Mouse (Mus musculus): ENCODE measurements around the gene Rfx2. TPM values are rescaled to one million over a fixed set of nuclear protein-coding genes. Genes with fewer than 3 reads are reported as not detected.

The Rfx2 gene
- polyA plus RNA-seq, 1 experiment from 2014 or later, result 4.4 TPM

- ATAC-seq (ENCODE audit: low FRiP score, low TSS enrichment), result no peak
- Histone ChIP-seq H3K27ac (ENCODE audit: low read length) (no peak overlapping the region), H3K4me2 (replicated peaks; ENCODE audit: low read depth, low read length) (no peak overlapping the region), H3K9ac (replicated peaks; ENCODE audit: low read length) (no peak overlapping the region), H3K27me3 (ENCODE audit: insufficient read depth, low read length) (no peaks in the 10 kb centered on the region), H3K4me1 (ENCODE audit: insufficient read depth, low read length) (no peaks in the 10 kb centered on the region), H3K9me3 (ENCODE audit: low read length) (peaks cover 6% of the 10 kb centered on the region; the same call in 1 of the 2 replicates), H3K4me3 (ENCODE audit: low read length) (no peak overlapping the region), H3K36me3 (ENCODE audit: insufficient read depth, low read length) (no peaks in the 10 kb centered on the region)
- 55% methylated on average over 9 of the region's 9 CpGs for WGBS
These were observed 38.7 kb upstream of the Rfx2 start for GRCm38 (mm10) chr17:56869481-56869977.

- no peaks in the 10 kb centered on the region for H3K27me3 ChIP-seq (ENCODE audit: insufficient read depth, low read length)
- H3K4me3 ChIP-seq (ENCODE audit: low read length), result no peak overlapping the region
- H3K9me3 ChIP-seq (ENCODE audit: low read length), result peaks cover 6% of the 10 kb centered on the region; the same call in 1 of the 2 replicates
- 83% methylated on average over 7 of the region's 7 CpGs for WGBS
- no peak overlapping the region for H3K27ac ChIP-seq (ENCODE audit: low read length)
- H3K36me3 ChIP-seq (ENCODE audit: insufficient read depth, low read length), result no peaks in the 10 kb centered on the region
- no peak overlapping the region for H3K9ac ChIP-seq (replicated peaks; ENCODE audit: low read length)
- H3K4me1 ChIP-seq (ENCODE audit: insufficient read depth, low read length), result no peaks in the 10 kb centered on the region
- ATAC-seq (ENCODE audit: low FRiP score, low TSS enrichment), result no peak
- no peak overlapping the region for H3K4me2 ChIP-seq (replicated peaks; ENCODE audit: low read depth, low read length)
These were observed 35.3 kb upstream of the Rfx2 start for GRCm38 (mm10) chr17:56866071-56866470.

- Histone ChIP-seq H3K9ac (replicated peaks; ENCODE audit: low read length) (no peak overlapping the region), H3K27me3 (ENCODE audit: insufficient read depth, low read length) (no peaks in the 10 kb centered on the region), H3K9me3 (ENCODE audit: low read length) (no peaks in the 10 kb centered on the region), H3K4me2 (replicated peaks; ENCODE audit: low read depth, low read length) (no peak overlapping the region), H3K4me3 (ENCODE audit: low read length) (no peak overlapping the region), H3K36me3 (ENCODE audit: insufficient read depth, low read length) (no peaks in the 10 kb centered on the region), H3K4me1 (ENCODE audit: insufficient read depth, low read length) (no peaks in the 10 kb centered on the region), H3K27ac (ENCODE audit: low read length) (no peak overlapping the region)
- ATAC-seq (ENCODE audit: low FRiP score, low TSS enrichment), result peak; percentile 47; the same call in 1 of the 2 replicates
- 46% methylated on average over 3 of the region's 3 CpGs for WGBS
These were observed 30.4 kb upstream of the Rfx2 start for GRCm38 (mm10) chr17:56861197-56861596.

GRCm38 (mm10) chr17:56858922-56859321 lies 28.1 kb upstream of the Rfx2 start:
- no peak overlapping the region for H3K4me2 ChIP-seq (replicated peaks; ENCODE audit: low read depth, low read length)
- no peaks in the 10 kb centered on the region for H3K27me3 ChIP-seq (ENCODE audit: insufficient read depth, low read length)
- no peak overlapping the region for H3K27ac ChIP-seq (ENCODE audit: low read length)
- H3K9me3 ChIP-seq (ENCODE audit: low read length), result no peaks in the 10 kb centered on the region
- no peak for ATAC-seq (ENCODE audit: low FRiP score, low TSS enrichment)
- H3K4me1 ChIP-seq (ENCODE audit: insufficient read depth, low read length), result no peaks in the 10 kb centered on the region
- 47% methylated on average over 7 of the region's 7 CpGs for WGBS
- no peak overlapping the region for H3K4me3 ChIP-seq (ENCODE audit: low read length)
- no peaks in the 10 kb centered on the region for H3K36me3 ChIP-seq (ENCODE audit: insufficient read depth, low read length)
- no peak overlapping the region for H3K9ac ChIP-seq (replicated peaks; ENCODE audit: low read length)

- Histone ChIP-seq H3K9me3 (ENCODE audit: low read length) (no peaks in the 10 kb centered on the region), H3K27me3 (ENCODE audit: insufficient read depth, low read length) (no peaks in the 10 kb centered on the region), H3K27ac (ENCODE audit: low read length) (no peak overlapping the region), H3K9ac (replicated peaks; ENCODE audit: low read length) (no peak overlapping the region), H3K4me1 (ENCODE audit: insufficient read depth, low read length) (no peaks in the 10 kb centered on the region), H3K36me3 (ENCODE audit: insufficient read depth, low read length) (no peaks in the 10 kb centered on the region), H3K4me2 (replicated peaks; ENCODE audit: low read depth, low read length) (no peak overlapping the region), H3K4me3 (ENCODE audit: low read length) (no peak overlapping the region)
- ATAC-seq (ENCODE audit: low FRiP score, low TSS enrichment), result no peak
- 57% methylated on average over 4 of the region's 4 CpGs for WGBS
These were observed 27.4 kb upstream of the Rfx2 start for GRCm38 (mm10) chr17:56858216-56858615.

- Histone ChIP-seq H3K9me3 (ENCODE audit: low read length) (no peaks in the 10 kb centered on the region), H3K9ac (replicated peaks; ENCODE audit: low read length) (no peak overlapping the region), H3K27me3 (ENCODE audit: insufficient read depth, low read length) (no peaks in the 10 kb centered on the region), H3K36me3 (ENCODE audit: insufficient read depth, low read length) (no peaks in the 10 kb centered on the region), H3K4me3 (ENCODE audit: low read length) (no peak overlapping the region), H3K4me2 (replicated peaks; ENCODE audit: low read depth, low read length) (no peak overlapping the region), H3K4me1 (ENCODE audit: insufficient read depth, low read length) (no peaks in the 10 kb centered on the region), H3K27ac (ENCODE audit: low read length) (no peak overlapping the region)
- WGBS, result 75% methylated on average over 3 of the region's 3 CpGs
- ATAC-seq (ENCODE audit: low FRiP score, low TSS enrichment), result no peak
These were observed 24.6 kb upstream of the Rfx2 start for GRCm38 (mm10) chr17:56855421-56855820.

GRCm38 (mm10) chr17:56851167-56851566 lies 20.4 kb upstream of the Rfx2 start:
- 72% methylated on average over 3 of the region's 3 CpGs for WGBS
- H3K4me2 ChIP-seq (replicated peaks; ENCODE audit: low read depth, low read length), result no peak overlapping the region
- no peaks in the 10 kb centered on the region for H3K9me3 ChIP-seq (ENCODE audit: low read length)
- H3K9ac ChIP-seq (replicated peaks; ENCODE audit: low read length), result no peak overlapping the region
- H3K27ac ChIP-seq (ENCODE audit: low read length), result no peak overlapping the region
- no peaks in the 10 kb centered on the region for H3K4me1 ChIP-seq (ENCODE audit: insufficient read depth, low read length)
- H3K4me3 ChIP-seq (ENCODE audit: low read length), result no peak overlapping the region
- H3K36me3 ChIP-seq (ENCODE audit: insufficient read depth, low read length), result no peaks in the 10 kb centered on the region
- H3K27me3 ChIP-seq (ENCODE audit: insufficient read depth, low read length), result no peaks in the 10 kb centered on the region
- no peak for ATAC-seq (ENCODE audit: low FRiP score, low TSS enrichment)

GRCm38 (mm10) chr17:56849710-56850109 lies 18.9 kb upstream of the Rfx2 start:
- ATAC-seq (ENCODE audit: low FRiP score, low TSS enrichment), result no peak
- Histone ChIP-seq H3K9me3 (ENCODE audit: low read length) (no peaks in the 10 kb centered on the region), H3K27ac (ENCODE audit: low read length) (no peak overlapping the region), H3K4me3 (ENCODE audit: low read length) (no peak overlapping the region), H3K4me1 (ENCODE audit: insufficient read depth, low read length) (no peaks in the 10 kb centered on the region), H3K27me3 (ENCODE audit: insufficient read depth, low read length) (no peaks in the 10 kb centered on the region), H3K4me2 (replicated peaks; ENCODE audit: low read depth, low read length) (no peak overlapping the region), H3K9ac (replicated peaks; ENCODE audit: low read length) (no peak overlapping the region), H3K36me3 (ENCODE audit: insufficient read depth, low read length) (no peaks in the 10 kb centered on the region)
- 80% methylated on average over 13 of the region's 13 CpGs for WGBS

GRCm38 (mm10) chr17:56848785-56849184 lies 18.0 kb upstream of the Rfx2 start:
- H3K27ac ChIP-seq (ENCODE audit: low read length), result no peak overlapping the region
- no peaks in the 10 kb centered on the region for H3K4me1 ChIP-seq (ENCODE audit: insufficient read depth, low read length)
- WGBS, result 82% methylated on average over 5 of the region's 5 CpGs
- H3K9ac ChIP-seq (replicated peaks; ENCODE audit: low read length), result no peak overlapping the region
- H3K4me3 ChIP-seq (ENCODE audit: low read length), result no peak overlapping the region
- no peaks in the 10 kb centered on the region for H3K36me3 ChIP-seq (ENCODE audit: insufficient read depth, low read length)
- no peaks in the 10 kb centered on the region for H3K27me3 ChIP-seq (ENCODE audit: insufficient read depth, low read length)
- no peaks in the 10 kb centered on the region for H3K9me3 ChIP-seq (ENCODE audit: low read length)
- H3K4me2 ChIP-seq (replicated peaks; ENCODE audit: low read depth, low read length), result no peak overlapping the region
- ATAC-seq (ENCODE audit: low FRiP score, low TSS enrichment), result no peak

- Histone ChIP-seq H3K27ac (ENCODE audit: low read length) (no peak overlapping the region), H3K4me2 (replicated peaks; ENCODE audit: low read depth, low read length) (no peak overlapping the region), H3K9me3 (ENCODE audit: low read length) (no peaks in the 10 kb centered on the region), H3K4me3 (ENCODE audit: low read length) (no peak overlapping the region), H3K9ac (replicated peaks; ENCODE audit: low read length) (no peak overlapping the region), H3K36me3 (ENCODE audit: insufficient read depth, low read length) (no peaks in the 10 kb centered on the region), H3K27me3 (ENCODE audit: insufficient read depth, low read length) (no peaks in the 10 kb centered on the region), H3K4me1 (ENCODE audit: insufficient read depth, low read length) (no peaks in the 10 kb centered on the region)
- ATAC-seq (ENCODE audit: low FRiP score, low TSS enrichment), result no peak
- 81% methylated on average over 5 of the region's 5 CpGs for WGBS
These were observed 12.9 kb upstream of the Rfx2 start for GRCm38 (mm10) chr17:56843678-56844077.
